Mouse (Mus musculus) neural tube, embryonic 10.5 days (tissue): ENCODE data around the gene Prl4a1.
"Not testable (repeated sequence)": the region's sequence is repeated elsewhere in the genome, so short reads cannot be mapped to it uniquely, and the experiment has no call there.

Experiments used
- DNase-seq: peaks from one replicate; pipeline ENCODE4 v3.0.0-alpha.2; 2017; ENCODE audit warnings: low spot score; ENCODE audit errors: extremely low spot score

Prl4a1 gene

GRCm38 (mm10) chr13:28015912-28016311 lies at the start of gene Prl4a1:
TSS of gene Prl4a1 (plus strand) at chr13:28016212.
- DNase-seq = no peak

GRCm38 (mm10) chr13:27972931-27973330 lies 43.1 kb upstream of the Prl4a1 start:
- no peak for DNase-seq

GRCm38 (mm10) chr13:27974281-27974680 lies 41.7 kb upstream of the Prl4a1 start:
- not testable (repeated sequence) for DNase-seq

- DNase-seq = no peak
Observed at GRCm38 (mm10) chr13:27977646-27978045, 38.4 kb upstream of the Prl4a1 start.

- not testable (repeated sequence) for DNase-seq
Observed at GRCm38 (mm10) chr13:27996557-27996956, 19.5 kb upstream of the Prl4a1 start.

- DNase-seq = no peak
Observed at GRCm38 (mm10) chr13:28029330-28029729, 13.3 kb downstream of the Prl4a1 start.

- no peak for DNase-seq
Observed at GRCm38 (mm10) chr13:28069315-28069714, 53.3 kb downstream of the Prl4a1 start.
